Mouse (Mus musculus): ENCODE results near the gene Atg10. TPM values are rescaled to one million over a fixed set of nuclear protein-coding genes. Genes with fewer than 3 reads are reported as not detected.
"Not testable (repeated sequence)": the region's sequence is repeated elsewhere in the genome, so short reads cannot be mapped to it uniquely, and the experiment has no call there.

Gene Atg10
- polyA plus RNA-seq, 2 experiments: 0.94 to 2.8 TPM

- no peak overlapping the region for H3K9ac ChIP-seq (replicated peaks)
- H3K36me3 ChIP-seq (replicated peaks; ENCODE audit: control insufficient read depth, insufficient read depth, low read depth): no peaks in the 10 kb centered on the region
- H3K9me3 ChIP-seq (ENCODE audit: control insufficient read depth, low read length): no peaks in the 10 kb centered on the region
- H3K4me1 ChIP-seq (replicated peaks; ENCODE audit: control insufficient read depth in 2 of 2, insufficient read depth in 2 of 2, low read length in 1 of 2): peaks cover 13 to 19% of the 10 kb centered on the region in 2 experiments
- no peaks in the 10 kb centered on the region for H3K27me3 ChIP-seq (ENCODE audit: control insufficient read depth, insufficient read depth, low read length)
- ATAC-seq (ENCODE audit: insufficient read depth): no peak
- WGBS (ENCODE audit: insufficient replicate concordance): 71% methylated on average over 7 of the region's 7 CpGs
- no peak overlapping the region for H3K4me3 ChIP-seq (ENCODE audit: insufficient read depth in 1 of 2, low read depth in 2 of 2, low read length in 2 of 2)
- no peak for DNase-seq (ENCODE audit: low read depth in 3 of 3, low spot score in 3 of 3)
- H3K4me2 ChIP-seq (ENCODE audit: low read depth): no peak overlapping the region
- no peak overlapping the region for H3K27ac ChIP-seq
- TF ChIP-seq CTCF (IDR thresholded peaks at IDR 0.05; ENCODE audit: low read depth) (no peak), EP300 (IDR thresholded peaks at IDR 0.05; ENCODE audit: low read depth) (no peak)
Measured at GRCm38 (mm10) chr13:90935852-90936251, 287.9 kb downstream of the Atg10 start.

DNA sequence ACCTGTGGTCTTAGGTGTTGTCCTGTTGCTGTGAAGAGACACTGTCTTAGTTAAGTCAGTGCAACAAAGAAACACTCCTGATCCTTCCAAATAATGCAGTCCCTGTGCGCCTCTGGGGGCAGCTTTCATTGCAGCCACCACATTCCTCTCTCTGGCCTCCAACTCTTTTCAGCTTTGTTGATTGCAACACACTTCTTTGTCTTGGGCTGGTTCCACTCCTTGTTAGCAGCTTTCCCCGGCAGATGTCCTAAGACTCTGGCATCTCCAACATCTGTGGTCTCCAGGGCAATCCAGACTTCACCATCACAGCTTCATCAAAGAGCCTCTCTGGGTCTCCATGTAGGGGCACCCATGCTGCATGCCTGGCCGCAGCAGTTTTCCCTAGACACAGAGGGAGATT, 290.5 kb downstream of the Atg10 start:
- DNase-seq (ENCODE audit: low read depth in 3 of 3, low spot score in 3 of 3) (no peak), ATAC-seq (ENCODE audit: insufficient read depth) (no peak)
- TF ChIP-seq EP300 (IDR thresholded peaks at IDR 0.05; ENCODE audit: low read depth) (no peak), CTCF (IDR thresholded peaks at IDR 0.05; ENCODE audit: low read depth) (no peak)
- Histone ChIP-seq H3K4me2 (ENCODE audit: low read depth) (no peak overlapping the region), H3K9me3 (ENCODE audit: control insufficient read depth, low read length) (no peaks in the 10 kb centered on the region), H3K27ac (no peak overlapping the region), H3K4me3 (ENCODE audit: insufficient read depth in 1 of 2, low read depth in 2 of 2, low read length in 2 of 2) (no peak overlapping the region), H3K4me1 (replicated peaks; ENCODE audit: control insufficient read depth in 2 of 2, insufficient read depth in 2 of 2, low read length in 1 of 2) (no peaks in the 10 kb centered on the region), H3K27me3 (ENCODE audit: control insufficient read depth, insufficient read depth, low read length) (no peaks in the 10 kb centered on the region), H3K36me3 (replicated peaks; ENCODE audit: control insufficient read depth, insufficient read depth, low read depth) (no peaks in the 10 kb centered on the region), H3K9ac (replicated peaks) (no peak overlapping the region)
- WGBS (ENCODE audit: insufficient replicate concordance): 73% methylated on average over 3 of the region's 3 CpGs

DNA sequence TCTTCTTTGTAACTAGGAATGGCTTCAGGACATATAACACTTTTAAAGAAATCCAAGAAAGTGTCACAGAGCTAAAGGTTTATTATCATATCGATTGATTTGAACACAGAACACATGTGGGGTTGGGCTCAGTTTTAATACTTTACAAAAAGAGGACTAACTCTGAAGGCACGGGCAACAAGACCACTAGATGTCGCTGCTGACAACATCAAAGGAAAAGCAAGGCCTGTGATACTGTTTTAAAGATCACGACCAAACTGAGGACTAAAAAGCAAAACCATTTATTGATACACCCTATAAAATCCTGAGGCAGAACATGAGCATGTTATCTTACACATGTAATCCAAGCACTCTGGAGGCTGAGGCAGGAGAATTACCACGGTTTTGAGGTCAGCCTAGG, 293.9 kb downstream of the Atg10 start:
- H3K9ac ChIP-seq (replicated peaks): no peak overlapping the region
- H3K4me1 ChIP-seq (replicated peaks; ENCODE audit: control insufficient read depth in 2 of 2, insufficient read depth in 2 of 2, low read length in 1 of 2): peaks cover 0 to 3% of the 10 kb centered on the region in 2 experiments; a peak in 1 of 4 replicates
- H3K27ac ChIP-seq: no peak overlapping the region
- no peak overlapping the region for H3K4me2 ChIP-seq (ENCODE audit: low read depth)
- TF ChIP-seq EP300 (IDR thresholded peaks at IDR 0.05; ENCODE audit: low read depth): no peak
- peak; percentile 80 for TF ChIP-seq CTCF (IDR thresholded peaks at IDR 0.05; ENCODE audit: low read depth)
- 17% methylated on average over 5 of the region's 5 CpGs for WGBS (ENCODE audit: insufficient replicate concordance)
- no peaks in the 10 kb centered on the region for H3K27me3 ChIP-seq (ENCODE audit: control insufficient read depth, insufficient read depth, low read length)
- ATAC-seq (ENCODE audit: insufficient read depth) (no peak), DNase-seq (ENCODE audit: low read depth in 3 of 3, low spot score in 3 of 3) (peak; percentile 47 to 62 (median 53))
- no peak overlapping the region for H3K4me3 ChIP-seq (ENCODE audit: insufficient read depth in 1 of 2, low read depth in 2 of 2, low read length in 2 of 2)
- no peaks in the 10 kb centered on the region for H3K9me3 ChIP-seq (ENCODE audit: control insufficient read depth, low read length)
- H3K36me3 ChIP-seq (replicated peaks; ENCODE audit: control insufficient read depth, insufficient read depth, low read depth): peaks cover 17% of the 10 kb centered on the region

GRCm38 (mm10) chr13:90928266-90928665, 295.5 kb downstream of the Atg10 start:
- H3K36me3 ChIP-seq (replicated peaks; ENCODE audit: control insufficient read depth, insufficient read depth, low read depth): peaks cover 18% of the 10 kb centered on the region
- 68% methylated on average over 10 of the region's 10 CpGs for WGBS (ENCODE audit: insufficient replicate concordance)
- not testable (repeated sequence) for DNase-seq (ENCODE audit: low read depth in 3 of 3, low spot score in 3 of 3); H3K27ac ChIP-seq; ATAC-seq (ENCODE audit: insufficient read depth); H3K27me3 ChIP-seq (ENCODE audit: control insufficient read depth, insufficient read depth, low read length); H3K9me3 ChIP-seq (ENCODE audit: control insufficient read depth, low read length); H3K4me1 ChIP-seq (replicated peaks; ENCODE audit: control insufficient read depth in 2 of 2, insufficient read depth in 2 of 2, low read length in 1 of 2); H3K4me3 ChIP-seq (ENCODE audit: insufficient read depth in 1 of 2, low read depth in 2 of 2, low read length in 2 of 2); H3K9ac ChIP-seq (replicated peaks); H3K4me2 ChIP-seq (ENCODE audit: low read depth)

DNA sequence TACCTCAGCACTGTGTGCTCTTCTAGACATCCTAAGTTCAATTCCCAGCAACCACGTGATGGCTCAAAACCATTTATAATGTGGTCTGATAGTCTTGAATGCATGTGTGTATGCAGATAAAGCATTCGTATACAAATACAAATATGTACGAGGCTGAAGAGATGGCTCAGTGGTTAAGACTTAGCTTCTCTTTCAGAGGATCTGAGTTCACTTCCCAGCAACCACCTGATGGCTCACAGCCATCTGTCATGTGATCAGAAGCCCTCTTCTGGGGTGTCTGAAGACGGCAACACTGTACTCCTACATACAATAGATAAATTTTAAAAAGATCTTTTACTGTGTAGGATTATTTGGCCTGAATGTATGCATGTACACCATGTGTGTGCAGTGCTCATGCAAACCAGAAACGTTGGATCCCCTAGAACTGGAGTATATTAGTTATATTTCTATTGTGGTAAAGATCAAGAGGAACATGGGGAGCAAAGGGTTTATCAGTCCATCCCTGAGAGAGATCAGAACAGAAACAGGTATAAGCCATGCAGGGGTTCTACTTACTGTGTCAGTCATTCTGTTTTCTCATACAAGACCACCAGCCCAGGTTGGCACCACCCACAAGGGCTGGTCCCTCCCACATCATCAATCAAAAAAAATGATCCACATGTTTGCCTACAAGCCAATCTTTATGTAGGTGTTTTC, 296.7 kb downstream of the Atg10 start:
- no peak overlapping the region for H3K27ac ChIP-seq

More for the DNA sequence above, 296.7 kb downstream of the Atg10 start:
- no peak overlapping the region for H3K9ac ChIP-seq (replicated peaks)
- H3K36me3 ChIP-seq (replicated peaks; ENCODE audit: control insufficient read depth, insufficient read depth, low read depth): peaks cover 18% of the 10 kb centered on the region
- H3K4me1 ChIP-seq (replicated peaks; ENCODE audit: control insufficient read depth in 2 of 2, insufficient read depth in 2 of 2, low read length in 1 of 2): peaks cover 0 to 7% of the 10 kb centered on the region in 2 experiments; a peak in 3 of 4 replicates
- DNase-seq (ENCODE audit: low read depth in 3 of 3, low spot score in 3 of 3): no peak
- TF ChIP-seq CTCF (IDR thresholded peaks at IDR 0.05; ENCODE audit: low read depth) (no peak), EP300 (IDR thresholded peaks at IDR 0.05; ENCODE audit: low read depth) (no peak)
- no peak for ATAC-seq (ENCODE audit: insufficient read depth)
- no peaks in the 10 kb centered on the region for H3K9me3 ChIP-seq (ENCODE audit: control insufficient read depth, low read length)
- no peak overlapping the region for H3K4me2 ChIP-seq (ENCODE audit: low read depth)
- 25% methylated on average over 5 of the region's 5 CpGs for WGBS (ENCODE audit: insufficient replicate concordance)
- no peak overlapping the region for H3K4me3 ChIP-seq (ENCODE audit: insufficient read depth in 1 of 2, low read depth in 2 of 2, low read length in 2 of 2)
- H3K27me3 ChIP-seq (ENCODE audit: control insufficient read depth, insufficient read depth, low read length): no peaks in the 10 kb centered on the region
